ENCODE assay signal across 28 mouse cellular contexts in genomic region chr7:88318474-88318873, GRCm38 (mm10). TPM values are rescaled to one million over a fixed set of nuclear protein-coding genes. Genes with fewer than 3 reads are reported as not detected.
DNase-seq lines count a peak whose midpoint lies in the region; ATAC-seq and TF ChIP-seq lines count a peak whose summit lies in the region.
"Had no signal": no experiment of that assay in that cellular context is flagged by ENCODE, and none has a peak within 500 bp of the region (broad histone marks: within the 10 kb centered on the region; RNA-seq: fewer than 3 reads in every experiment).

No protein-coding gene starts in this region.

- 44% methylated on average over 1 of the region's 1 CpGs for WGBS in stomach, embryonic 16.5 days
- WGBS in forebrain, embryonic 11.5 days, result 65% methylated on average over 1 of the region's 1 CpGs

- peak overlapping the region; percentile 59 for H3K27ac ChIP-seq in bone marrow macrophage, adult 2 months (ENCODE audit: insufficient read depth, low read depth, low read length)
- peak overlapping the region; percentile 38; the same call in 1 of the 2 replicates for H3K27ac ChIP-seq in stomach, embryonic 16.5 days (ENCODE audit: low read length)
- no peak overlapping the region for H3K27ac ChIP-seq in forebrain, embryonic 11.5 days (ENCODE audit: low read depth, low read length)
- H3K27ac ChIP-seq: forebrain, embryonic 10.5 days; gastrocnemius, adult 2 months; heart, embryonic 15.5 days; hindbrain, embryonic 10.5 days; hindbrain, embryonic 13.5 days had no signal

- peak; percentile 20; the same call in 1 of the 2 replicates for ATAC-seq in megakaryocyte, adult 5-6 weeks (ENCODE audit: poor library complexity, severe bottlenecking)
- ATAC-seq in stomach, embryonic 16.5 days (ENCODE audit: insufficient read depth, low FRiP score), result no peak
- no peak for ATAC-seq in forebrain, embryonic 11.5 days (replicated peaks; ENCODE audit: low FRiP score)
- ATAC-seq: activated CD4-positive, CD25-positive, alpha-beta regulatory T cell, adult 4 months; forebrain, embryonic 14.5 days; forebrain, postnatal 0 days; hindbrain, embryonic 16.5 days had no signal

- H3K4me1 ChIP-seq in bone marrow macrophage, adult 2 months (ENCODE audit: control insufficient read depth, insufficient read depth, low read length), result peaks cover 29% of the 10 kb centered on the region
- peaks cover 5% of the 10 kb centered on the region; the same call in 1 of the 2 replicates for H3K4me1 ChIP-seq in stomach, embryonic 16.5 days (ENCODE audit: control insufficient read depth, insufficient read depth, low read length)
- no peaks in the 10 kb centered on the region for H3K4me1 ChIP-seq in forebrain, embryonic 11.5 days (replicated peaks; ENCODE audit: control insufficient read depth, insufficient read depth, low read length)
- H3K4me1 ChIP-seq: heart, embryonic 12.5 days; hindbrain, embryonic 10.5 days; hindbrain, embryonic 13.5 days had no signal

- no peaks in the 10 kb centered on the region for H3K9me3 ChIP-seq in stomach, embryonic 16.5 days (replicated peaks; ENCODE audit: control insufficient read depth, low read length)
- H3K9me3 ChIP-seq in forebrain, embryonic 11.5 days (ENCODE audit: control insufficient read depth, low read length), result no peaks in the 10 kb centered on the region
- H3K9me3 ChIP-seq: forebrain, embryonic 10.5 days; heart, embryonic 12.5 days; heart, embryonic 15.5 days; hindbrain, embryonic 10.5 days; hindbrain, embryonic 13.5 days had no signal

- TF ChIP-seq CTCF in bone marrow macrophage, adult 2 months (IDR thresholded peaks at IDR 0.05; ENCODE audit: low read depth, low read length), result no peak

- TF ChIP-seq POLR2A in bone marrow macrophage, adult 2 months (IDR thresholded peaks at IDR 0.05; ENCODE audit: borderline replicate concordance, low read depth, low read length), result no peak

- no peak overlapping the region for H3K9ac ChIP-seq in stomach, embryonic 16.5 days (ENCODE audit: low read length)
- no peak overlapping the region for H3K9ac ChIP-seq in forebrain, embryonic 11.5 days (ENCODE audit: low read length)
- H3K9ac ChIP-seq: forebrain, postnatal 0 days; heart, embryonic 12.5 days; heart, embryonic 15.5 days; hindbrain, embryonic 13.5 days had no signal

- H3K4me3 ChIP-seq in bone marrow macrophage, adult 2 months (ENCODE audit: insufficient read depth, low read length), result no peak overlapping the region
- H3K4me3 ChIP-seq in stomach, embryonic 16.5 days (replicated peaks; ENCODE audit: low read length), result no peak overlapping the region
- H3K4me3 ChIP-seq in forebrain, embryonic 11.5 days (ENCODE audit: low read depth, low read length), result no peak overlapping the region
- H3K4me3 ChIP-seq: forebrain, embryonic 10.5 days; gastrocnemius, adult 2 months; heart, embryonic 12.5 days; heart, embryonic 15.5 days; hindbrain, embryonic 10.5 days; hindbrain, embryonic 13.5 days had no signal

- no peak overlapping the region for H3K4me2 ChIP-seq in stomach, embryonic 16.5 days (ENCODE audit: low read depth, low read length)
- H3K4me2 ChIP-seq in forebrain, embryonic 11.5 days (ENCODE audit: low read depth, low read length, severe bottlenecking), result no peak overlapping the region
- H3K4me2 ChIP-seq: heart, embryonic 12.5 days; heart, embryonic 15.5 days; hindbrain, embryonic 13.5 days had no signal

- H3K36me3 ChIP-seq in stomach, embryonic 16.5 days (ENCODE audit: control insufficient read depth, insufficient read depth, low read length), result no peaks in the 10 kb centered on the region
- no peaks in the 10 kb centered on the region for H3K36me3 ChIP-seq in forebrain, embryonic 11.5 days (ENCODE audit: control insufficient read depth, insufficient read depth, low read length)
- H3K36me3 ChIP-seq: forebrain, embryonic 10.5 days; heart, embryonic 12.5 days; heart, embryonic 15.5 days; hindbrain, embryonic 10.5 days; hindbrain, embryonic 13.5 days had no signal

- peak; percentile 58 for DNase-seq in 416B (ENCODE audit: low read depth)
- DNase-seq in urinary bladder, postnatal 14 days (ENCODE audit: low spot score), result no peak
- no peak for DNase-seq in gastrocnemius, adult 8-10 months (ENCODE audit: low spot score in 2 of 2)
- DNase-seq in forebrain, embryonic 11.5 days (ENCODE audit: low spot score), result no peak
- no peak for DNase-seq in retina, postnatal 1 day
- DNase-seq: adrenal gland, adult 8-10 months; adrenal gland, postnatal 25 days; B cell, adult 2 months; cerebellum, adult 18-20 months; cerebellum, adult 9-11 months; cerebellum, postnatal 36 days; forebrain, postnatal 0 days; gastrocnemius, adult 2 months; gastrocnemius, postnatal 25 days; heart, adult 18-20 months; heart, postnatal 10 days; heart, postnatal 36 days had no signal

- H3K27me3 ChIP-seq in stomach, embryonic 16.5 days (ENCODE audit: control insufficient read depth, insufficient read depth, low read length), result no peaks in the 10 kb centered on the region
- H3K27me3 ChIP-seq in forebrain, embryonic 11.5 days (ENCODE audit: control insufficient read depth, insufficient read depth, low read length), result no peaks in the 10 kb centered on the region
- H3K27me3 ChIP-seq: heart, embryonic 12.5 days; heart, embryonic 15.5 days; hindbrain, embryonic 13.5 days had no signal

RNA-seq across cellular contexts. Expression of gene Ctsc, which starts 40.6 kb away (rescaled TPM):
- polyA plus RNA-seq in bone marrow macrophage, adult 2 months (2012; ENCODE audit: insufficient read depth, insufficient read length, missing spikeins), result 423 and 505 TPM in 2 replicates
- 573 and 643 TPM in 2 replicates for total RNA-seq in megakaryocyte, adult 5-6 weeks (2015)
- 520 and 557 TPM in 2 replicates for total RNA-seq in megakaryocyte, adult 5-6 weeks (2017)
- 141 and 144 TPM in 2 replicates for polyA plus RNA-seq in stomach, embryonic 16.5 days (2015; fragmentation: Nextera tagmentation; extraction: Ambion mirVana)
- total RNA-seq in gastrocnemius, adult 8-10 months (2022), result 10 to 100 TPM; 33.2 to 41.7 (median 36.7) TPM
- polyA plus RNA-seq in forebrain, embryonic 11.5 days (2014; fragmentation: Nextera tagmentation; extraction: Ambion mirVana), result 18.3 and 19.6 TPM in 2 replicates
